Mouse (Mus musculus) CH12.LX (cell line): Measurements from ENCODE around the gene Aftph. TPM values are rescaled to one million over a fixed set of nuclear protein-coding genes. Genes with fewer than 3 reads are reported as not detected.

Experiments used
- DNase-seq: peaks from one replicate; pipeline ENCODE4 v3.0.0-alpha.2; 2013; ENCODE audit errors: extremely low read depth
- H3K27ac ChIP-seq: 2 replicates; pipeline ENCODE4 v1.5.1; 2012; ENCODE audit warnings: low read depth, mild to moderate bottlenecking, control low read depth, moderate library complexity; ENCODE audit not compliant: insufficient read depth
- H3K27me3 ChIP-seq: replicated peaks from 2 replicates; pipeline ENCODE3; 2012; ENCODE audit warnings: inconsistent platforms
- H3K36me3 ChIP-seq, 2 experiments: replicated peaks in 1 of 2; 2 replicates each; pipeline versions ENCODE3 to v1.6.1; 2012; ENCODE audit warnings: inconsistent platforms in 1 of 2, low read length in 1 of 2, mild to moderate bottlenecking in 1 of 2, mixed read lengths in 1 of 2, moderate library complexity in 1 of 2; ENCODE audit not compliant: control insufficient read depth in 1 of 2, insufficient read depth in 1 of 2
- H3K4me1 ChIP-seq, 2 experiments: 2 replicates each; pipeline ENCODE4 v1.6.1; 2012; ENCODE audit warnings: inconsistent platforms in 1 of 2, moderate library complexity in 1 of 2; ENCODE audit not compliant: insufficient read depth in 2 of 2, control insufficient read depth in 1 of 2
- H3K4me2 ChIP-seq: 2 replicates; pipeline ENCODE4 v1.6.1; 2012; ENCODE audit warnings: low read depth, mild to moderate bottlenecking, control low read depth; ENCODE audit not compliant: poor library complexity, insufficient read depth, severe bottlenecking
- H3K4me3 ChIP-seq, 3 experiments: fragments of 150-350 bp in 1 of 3; sonication (generic) in 1 of 3; replicated peaks in 1 of 3; 2 replicates each; pipeline versions ENCODE3 to v1.5.1; 2011 to 2012; ENCODE audit warnings: low read depth in 2 of 3, low read length in 2 of 3, mild to moderate bottlenecking in 2 of 3, moderate library complexity in 2 of 3, control low read depth in 1 of 3, improper control_type of control experiment in 1 of 3, inconsistent platforms in 1 of 3, mixed read lengths in 1 of 3; ENCODE audit not compliant: poor library complexity in 1 of 3
- H3K79me2 ChIP-seq: replicated peaks from 2 replicates; pipeline ENCODE4 v1.6.1; 2012; ENCODE audit warnings: mild to moderate bottlenecking, moderate library complexity; ENCODE audit not compliant: control insufficient read depth, poor library complexity, insufficient read depth, severe bottlenecking; ENCODE audit errors: extremely low read depth
- H3K9ac ChIP-seq: 2 replicates; pipeline ENCODE4 v1.6.1; 2012; ENCODE audit warnings: low read depth, mild to moderate bottlenecking, control low read depth, moderate library complexity; ENCODE audit not compliant: insufficient read depth
- H3K9me3 ChIP-seq: replicated peaks from 2 replicates; pipeline ENCODE3; 2012; ENCODE audit warnings: low read length, inconsistent platforms, mixed read lengths
- CHD1 ChIP-seq: IDR thresholded peaks from 2 replicates; pipeline ENCODE4 v1.6.1; 2012; ENCODE audit warnings: low read depth, low read length, improper control_type of control experiment, inconsistent platforms
- CTCF ChIP-seq, 2 experiments: IDR thresholded peaks in 1 of 2; conservative IDR thresholded peaks in 1 of 2; 2 replicates each; pipeline ENCODE4 v1.5.1; 2011 to 2012; ENCODE audit warnings: low read depth in 2 of 2, low read length in 2 of 2, improper control_type of control experiment in 1 of 2, inconsistent platforms in 1 of 2, mild to moderate bottlenecking in 1 of 2, moderate library complexity in 1 of 2
- E2F4 ChIP-seq: IDR thresholded peaks from 2 replicates; pipeline ENCODE4 v1.6.1; 2011; ENCODE audit warnings: low read depth, low read length, improper control_type of control experiment; ENCODE audit not compliant: insufficient replicate concordance
- ELF1 ChIP-seq: IDR thresholded peaks from 2 replicates; pipeline ENCODE4 v1.6.1; 2014; ENCODE audit warnings: low read depth, mild to moderate bottlenecking, inconsistent platforms, low read length, improper control_type of control experiment
- EP300 ChIP-seq: IDR thresholded peaks from 2 replicates; pipeline ENCODE4 v1.6.1; 2011; ENCODE audit warnings: low read length, improper control_type of control experiment
- ETS1 ChIP-seq: conservative IDR thresholded peaks from 2 replicates; pipeline ENCODE4 v1.6.1; 2012; ENCODE audit warnings: low read depth, mild to moderate bottlenecking, inconsistent platforms, low read length, improper control_type of control experiment, moderate library complexity
- GABPA ChIP-seq: IDR thresholded peaks from 2 replicates; pipeline ENCODE4 v1.6.1; 2012; ENCODE audit warnings: low read depth, low read length, improper control_type of control experiment, inconsistent platforms; ENCODE audit not compliant: insufficient replicate concordance
- HCFC1 ChIP-seq: IDR thresholded peaks from 2 replicates; pipeline ENCODE4 v1.6.1; 2012; ENCODE audit warnings: low read depth, mild to moderate bottlenecking, inconsistent platforms, low read length, improper control_type of control experiment
- IRF4 ChIP-seq: IDR thresholded peaks from 2 replicates; pipeline ENCODE4 v1.6.1; 2014; ENCODE audit warnings: low read depth, mild to moderate bottlenecking, inconsistent platforms, low read length, improper control_type of control experiment
- JUN ChIP-seq: IDR thresholded peaks from 2 replicates; pipeline ENCODE4 v1.6.1; 2011; ENCODE audit warnings: low read depth, mild to moderate bottlenecking, low read length, improper control_type of control experiment, moderate library complexity; ENCODE audit not compliant: insufficient read depth
- JUND ChIP-seq: conservative IDR thresholded peaks from 2 replicates; pipeline ENCODE4 v1.6.1; 2011; ENCODE audit warnings: low read depth, low read length, improper control_type of control experiment
- MAFK ChIP-seq: IDR thresholded peaks from 2 replicates; pipeline ENCODE4 v1.6.1; 2011; ENCODE audit warnings: low read length, improper control_type of control experiment; ENCODE audit not compliant: insufficient replicate concordance
- MAX ChIP-seq: IDR thresholded peaks from 2 replicates; pipeline ENCODE4 v1.6.1; 2011; ENCODE audit warnings: low read length, improper control_type of control experiment
- MAZ ChIP-seq: IDR thresholded peaks from 2 replicates; pipeline ENCODE4 v1.6.1; 2012; ENCODE audit warnings: low read depth, mild to moderate bottlenecking, inconsistent platforms, low read length, improper control_type of control experiment, moderate library complexity
- MXI1 ChIP-seq: IDR thresholded peaks from 2 replicates; pipeline ENCODE4 v1.6.1; 2011; ENCODE audit warnings: mild to moderate bottlenecking, low read depth, low read length, improper control_type of control experiment
- MYC ChIP-seq: IDR thresholded peaks from 2 replicates; pipeline ENCODE4 v1.6.1; 2011; ENCODE audit warnings: low read depth, mild to moderate bottlenecking, improper control_type of control experiment, low read length
- NELFE ChIP-seq: IDR thresholded peaks from 2 replicates; pipeline ENCODE4 v1.6.1; 2011; ENCODE audit warnings: low read depth, low read length, improper control_type of control experiment
- NRF1 ChIP-seq: IDR thresholded peaks from 2 replicates; pipeline ENCODE4 v1.6.1; 2014; ENCODE audit warnings: low read depth, mild to moderate bottlenecking, inconsistent platforms, low read length, improper control_type of control experiment, moderate library complexity
- POLR2A ChIP-seq: IDR thresholded peaks from 2 replicates; pipeline ENCODE4 v1.6.1; 2011; ENCODE audit warnings: low read depth, mild to moderate bottlenecking, improper control_type of control experiment, low read length
- POLR2AphosphoS2 ChIP-seq: IDR thresholded peaks from 2 replicates; pipeline ENCODE4 v1.6.1; 2011; ENCODE audit warnings: low read depth, low read length, improper control_type of control experiment
- RAD21 ChIP-seq: IDR thresholded peaks from 2 replicates; pipeline ENCODE4 v1.6.1; 2011; ENCODE audit warnings: low read depth, mild to moderate bottlenecking, low read length, improper control_type of control experiment, moderate library complexity
- SIN3A ChIP-seq: IDR thresholded peaks from 2 replicates; pipeline ENCODE4 v1.6.1; 2012; ENCODE audit warnings: low read length, improper control_type of control experiment, inconsistent platforms
- SMC3 ChIP-seq: IDR thresholded peaks from 2 replicates; pipeline ENCODE4 v1.6.1; 2011; ENCODE audit warnings: low read depth, low read length, improper control_type of control experiment
- TBP ChIP-seq: conservative IDR thresholded peaks from 2 replicates; pipeline ENCODE4 v1.6.1; 2011; ENCODE audit warnings: low read depth, low read length, improper control_type of control experiment
- TCF12 ChIP-seq: IDR thresholded peaks from 2 replicates; pipeline ENCODE4 v1.6.1; 2014; ENCODE audit warnings: low read depth, mild to moderate bottlenecking, inconsistent platforms, low read length, improper control_type of control experiment
- UBTF ChIP-seq: IDR thresholded peaks from 2 replicates; pipeline ENCODE4 v1.6.1; 2012; ENCODE audit warnings: low read depth, mild to moderate bottlenecking, inconsistent platforms, low read length, improper control_type of control experiment, moderate library complexity
- USF2 ChIP-seq: conservative IDR thresholded peaks from 2 replicates; pipeline ENCODE4 v1.6.1; 2011; ENCODE audit warnings: low read depth, low read length, improper control_type of control experiment
- ZC3H11A ChIP-seq: IDR thresholded peaks from 2 replicates; pipeline ENCODE4 v1.6.1; 2012; ENCODE audit warnings: low read depth, mild to moderate bottlenecking, inconsistent platforms, low read length, improper control_type of control experiment
- ZMIZ1 ChIP-seq: IDR thresholded peaks from 2 replicates; pipeline ENCODE4 v1.6.1; 2012; ENCODE audit warnings: low read depth, mild to moderate bottlenecking, inconsistent platforms, low read length, improper control_type of control experiment
- ZNF384 ChIP-seq: IDR thresholded peaks from 2 replicates; pipeline ENCODE4 v1.6.1; 2012; ENCODE audit warnings: low read depth, low read length, improper control_type of control experiment, inconsistent platforms
- dilution Hi-C: fragments of 300-500 bp; cut with MboI; formaldehyde crosslinking; loops from 2 replicates; pipeline ENCODE4 v1.14.3; 2020; ENCODE audit warnings: low sequenced_read_pairs; ENCODE audit not compliant: extremely low pct_unique_long_range_greater_than_20kb, extremely low pct_ligation_motif_present
- in situ Hi-C: fragments of 300-500 bp; cut with MboI; formaldehyde crosslinking; loops from 3 replicates; pipeline ENCODE4 v1.14.3; 2019; ENCODE audit warnings: low sequenced_read_pairs, low pct_ligation_motif_present, low pct_unique_long_range_greater_than_20kb, mixed read lengths
- polyA plus RNA-seq: library from polyadenylated mRNA; unstranded; fragments of >175 nt; gene quantifications from 2 replicates; pipeline ENCODE4 v1.2.1, GENCODE M21; 2012; ENCODE audit warnings: low read depth; ENCODE audit not compliant: insufficient read length
- total RNA-seq, 2 experiments: library from RNA; depleted of rRNA; stranded (reverse); fragments of 300-350 nt in 1 of 2; fragments of >200 nt in 1 of 2; gene quantifications; 2 replicates each; pipeline ENCODE4 v1.2.3; 2012 to 2014

The Aftph gene
- total and polyA plus RNA-seq, 3 experiments: 53.7 to 80.0 (median 53.9) TPM

DNA sequence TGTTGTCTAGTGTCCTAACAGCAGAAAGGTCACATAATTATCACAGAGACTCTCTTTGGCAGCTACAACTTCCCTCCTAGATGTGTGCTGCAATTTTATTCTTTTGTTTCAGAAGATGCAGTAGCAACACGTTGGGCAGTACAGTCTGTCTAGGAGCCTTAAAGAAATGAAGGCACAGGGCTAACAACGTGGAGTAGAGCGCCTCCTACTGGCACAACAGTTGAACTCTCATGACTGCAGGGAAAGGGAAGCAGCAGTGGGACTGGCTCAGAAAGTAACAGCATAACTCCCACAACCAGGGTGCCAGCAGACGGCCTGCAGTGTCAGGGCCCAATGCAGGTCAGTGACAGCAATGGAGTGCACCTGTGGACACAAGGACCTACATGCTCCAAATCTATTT, 50.4 kb downstream of the Aftph start:
- Histone ChIP-seq H3K9me3 (no peaks in the 10 kb centered on the region), H3K9ac (no peak overlapping the region), H3K27ac (no peak overlapping the region), H3K27me3 (no peaks in the 10 kb centered on the region), H3K4me3 (no peak overlapping the region), H3K79me2 (no peaks in the 10 kb centered on the region), H3K4me1 (peaks cover 9 to 30% of the 10 kb centered on the region in 2 experiments), H3K36me3 (peaks cover 28 to 62% of the 10 kb centered on the region in 2 experiments), H3K4me2 (no peak overlapping the region)
- dilution Hi-C loops: no loop called here
- in situ Hi-C loops: no loop called here
- DNase-seq: peak; percentile 90
- TF ChIP-seq CHD1: no peak
- peak; percentile 91 for TF ChIP-seq SMC3
- no peak for TF ChIP-seq HCFC1
- peak; percentile 96 for TF ChIP-seq RAD21
- no peak for TF ChIP-seq ZNF384
- no peak for TF ChIP-seq TBP
- no peak for TF ChIP-seq SIN3A
- no peak for TF ChIP-seq E2F4
- peak; percentile 19; the same call in 1 of the 2 replicates for TF ChIP-seq ELF1
- no peak for TF ChIP-seq EP300
- no peak for TF ChIP-seq TCF12
- peak; percentile 53; the same call in 1 of the 2 replicates for TF ChIP-seq IRF4
- TF ChIP-seq MXI1: no peak
- peak; percentile 81; the same call in 1 of the 2 replicates for TF ChIP-seq MYC
- no peak for TF ChIP-seq POLR2AphosphoS2
- TF ChIP-seq ETS1: no peak
- no peak for TF ChIP-seq GABPA
- no peak for TF ChIP-seq JUN
- TF ChIP-seq POLR2A: no peak
- no peak for TF ChIP-seq UBTF
- TF ChIP-seq MAZ: no peak
- TF ChIP-seq ZC3H11A: peak; percentile 64
- TF ChIP-seq NELFE: no peak; the same call in 1 of the 2 replicates
- no peak for TF ChIP-seq MAFK
- TF ChIP-seq MAX: no peak
- TF ChIP-seq NRF1: no peak
- TF ChIP-seq JUND: no peak
- TF ChIP-seq USF2: no peak
- TF ChIP-seq CTCF (conservative IDR thresholded peaks at IDR 0.05 in 1 of 2, IDR thresholded peaks at IDR 0.05 in 1 of 2; ENCODE audit: low read depth in 2 of 2, low read length in 2 of 2): peak; percentile 95 to 99
- TF ChIP-seq ZMIZ1: no peak
- TF ChIP-seq, all 38 proteins: peak for 7
